Mouse (Mus musculus): ENCODE data around the gene Dab1.

- TF ChIP-seq POLR2A (IDR thresholded peaks at IDR 0.05; ENCODE audit: low read depth, low read length) (no peak), CTCF (IDR thresholded peaks at IDR 0.05; ENCODE audit: extremely low read depth, insufficient read depth, insufficient read length, insufficient replicate concordance) (no peak)
Measured at GRCm38 (mm10) chr4:104555408-104555807, 936.2 kb downstream of the Dab1 start.

Measured in spleen, adult 2 months (tissue).